Mouse (Mus musculus): Measurements from ENCODE around the gene Olfr169. TPM values are rescaled to one million over a fixed set of nuclear protein-coding genes. Genes with fewer than 3 reads are reported as not detected.

The Olfr169 gene
- polyA plus RNA-seq (2014; fragmentation: Illumina TruSeq; extraction: RNeasy Lipid Tissue Mini Kit (QIAGEN cat#74804); ENCODE audit: insufficient read depth, low read depth, low replicate concordance), result not detected

GRCm38 (mm10) chr16:19571709-19572108, at the start of gene Olfr169:
TSS of gene Olfr169 (minus strand) at chr16:19571809.

DNA sequence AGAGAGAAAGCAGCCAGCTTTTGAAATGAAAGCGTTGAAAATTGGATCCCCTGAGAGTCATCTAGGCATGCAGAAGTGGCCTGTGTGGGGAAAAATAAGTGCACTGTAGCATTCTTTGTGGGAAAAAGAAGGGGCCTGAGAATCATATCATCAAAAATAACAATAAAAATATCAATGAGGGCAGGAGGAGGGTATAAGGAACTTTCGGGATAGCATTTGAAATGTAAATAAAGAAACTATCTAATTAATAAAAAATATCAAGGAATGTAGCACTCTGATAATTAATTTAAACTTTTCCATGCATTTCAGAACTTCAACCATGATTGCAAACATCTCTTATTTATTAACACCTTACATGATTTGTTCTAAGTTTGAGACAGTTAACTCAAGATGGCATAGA, 40.2 kb upstream of the Olfr169 start, which contains the start of gene Olfr170:
Olfr170 (minus strand) TSS at position 101 of the 400 bp plus-strand sequence.

GRCm38 (mm10) chr16:19535455-19535854, 36.2 kb downstream of the Olfr169 start, which contains the start of gene Olfr168:
TSS of gene Olfr168 (minus strand) at chr16:19535555.

DNA sequence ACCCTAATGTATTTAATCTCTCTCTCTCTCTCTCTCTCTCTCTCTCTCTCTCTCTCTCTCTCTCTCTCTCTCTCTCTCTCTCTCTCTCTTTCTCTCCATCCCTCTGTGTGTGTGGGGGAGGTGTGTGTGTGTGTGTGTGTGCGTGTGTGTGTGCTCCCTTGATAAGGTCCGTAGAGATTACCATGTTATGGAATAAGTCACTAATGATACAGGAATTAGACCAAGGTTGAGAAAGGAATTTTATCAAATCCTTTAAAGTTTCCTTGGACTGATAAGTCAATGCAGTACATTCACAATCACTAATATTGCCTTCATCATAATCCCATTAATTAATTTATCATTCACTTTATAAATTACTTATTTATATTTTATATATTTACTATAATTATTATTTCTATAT, 49.4 kb downstream of the Olfr169 start, which contains the start of gene Olfr167:
Olfr167 (minus strand) TSS at position 101 of the 400 bp plus-strand sequence.

Other genes with a start within 250 kb of the Olfr169 start
- not detected for gene Olfr165, start 148.7 kb downstream of the Olfr169 start, polyA plus RNA-seq (2014; fragmentation: Illumina TruSeq; extraction: RNeasy Lipid Tissue Mini Kit (QIAGEN cat#74804); ENCODE audit: insufficient read depth, low read depth, low replicate concordance)
- not detected for gene Olfr166, start 88.1 kb downstream of the Olfr169 start, polyA plus RNA-seq (2014; fragmentation: Illumina TruSeq; extraction: RNeasy Lipid Tissue Mini Kit (QIAGEN cat#74804); ENCODE audit: insufficient read depth, low read depth, low replicate concordance)
- gene Olfr167, start 49.5 kb downstream of the Olfr169 start, polyA plus RNA-seq (2014; fragmentation: Illumina TruSeq; extraction: RNeasy Lipid Tissue Mini Kit (QIAGEN cat#74804); ENCODE audit: insufficient read depth, low read depth, low replicate concordance), result not detected
- gene Olfr168, start 36.3 kb downstream of the Olfr169 start, polyA plus RNA-seq (2014; fragmentation: Illumina TruSeq; extraction: RNeasy Lipid Tissue Mini Kit (QIAGEN cat#74804); ENCODE audit: insufficient read depth, low read depth, low replicate concordance), result not detected
- gene Olfr170, start 40.1 kb upstream of the Olfr169 start, polyA plus RNA-seq (2014; fragmentation: Illumina TruSeq; extraction: RNeasy Lipid Tissue Mini Kit (QIAGEN cat#74804); ENCODE audit: insufficient read depth, low read depth, low replicate concordance), result not detected
- not detected for gene Olfr171, start 58.1 kb upstream of the Olfr169 start, polyA plus RNA-seq (2014; fragmentation: Illumina TruSeq; extraction: RNeasy Lipid Tissue Mini Kit (QIAGEN cat#74804); ENCODE audit: insufficient read depth, low read depth, low replicate concordance)
- gene Lamp3, start 134.6 kb upstream of the Olfr169 start, polyA plus RNA-seq (2014; fragmentation: Illumina TruSeq; extraction: RNeasy Lipid Tissue Mini Kit (QIAGEN cat#74804); ENCODE audit: insufficient read depth, low read depth, low replicate concordance), result 205 TPM
- 3.4 TPM for gene B3gnt5, start 188.4 kb upstream of the Olfr169 start, polyA plus RNA-seq (2014; fragmentation: Illumina TruSeq; extraction: RNeasy Lipid Tissue Mini Kit (QIAGEN cat#74804); ENCODE audit: insufficient read depth, low read depth, low replicate concordance)